ENCODE assay signal across 9 mouse cellular contexts in genomic region chr2:158886571-158886970, GRCm38 (mm10).
DNase-seq lines count a peak whose midpoint lies in the region; ATAC-seq and TF ChIP-seq lines count a peak whose summit lies in the region.
"Had no signal": no experiment of that assay in that cellular context is flagged by ENCODE, and none has a peak within 500 bp of the region (broad histone marks: within the 10 kb centered on the region; RNA-seq: fewer than 3 reads in every experiment).

No protein-coding gene starts in this region.

- H3K27ac ChIP-seq in gastrocnemius, adult 2 months: no peak overlapping the region
- H3K27ac ChIP-seq: heart, embryonic 15.5 days had no signal

- intact Hi-C loops in gastrocnemius, adult 2 months (cut with DNase I): no loop called here
- intact Hi-C loops in gastrocnemius, postnatal 36 days (cut with DNase I): no loop called here

- DNase-seq in gastrocnemius, adult 2 months: peak; percentile 39
- DNase-seq in gastrocnemius, postnatal 36 days: no peak
- peak; percentile 77 for DNase-seq in 416B (ENCODE audit: low read depth)
- DNase-seq in adrenal gland, postnatal 36 days: peak; percentile 20 to 43
- peak; percentile 18 for DNase-seq in lung, postnatal 14 days
- no peak for DNase-seq in right cerebral cortex, adult 2 months (ENCODE audit: low spot score in 2 of 2)
- DNase-seq in right cerebral cortex, postnatal 25 days: no peak

- no peak for ATAC-seq in monocyte, adult 5-6 weeks (replicated peaks; ENCODE audit: insufficient number of reproducible peaks, low FRiP score, low TSS enrichment, poor library complexity, severe bottlenecking)

- peak; percentile 62 for TF ChIP-seq CTCF in gastrocnemius, adult 2 months (IDR thresholded peaks at IDR 0.05)

- no peak overlapping the region for H3K4me3 ChIP-seq in gastrocnemius, adult 2 months
- H3K4me3 ChIP-seq: heart, embryonic 15.5 days had no signal

Comparison
In these comparisons a context has a peak if more than half of its experiments do, and no peak if none do; other contexts are left out.
1. DNase-seq: peak in gastrocnemius, adult 2 months (single experiment), 416B (single experiment), adrenal gland, postnatal 36 days (2 of 2) and lung, postnatal 14 days (single experiment); none in gastrocnemius, postnatal 36 days (0 of 2), right cerebral cortex, adult 2 months (0 of 2) and right cerebral cortex, postnatal 25 days (single experiment).